Comparison of ENCODE assay signal across 11 mouse cellular contexts in the genomic region with DNA sequence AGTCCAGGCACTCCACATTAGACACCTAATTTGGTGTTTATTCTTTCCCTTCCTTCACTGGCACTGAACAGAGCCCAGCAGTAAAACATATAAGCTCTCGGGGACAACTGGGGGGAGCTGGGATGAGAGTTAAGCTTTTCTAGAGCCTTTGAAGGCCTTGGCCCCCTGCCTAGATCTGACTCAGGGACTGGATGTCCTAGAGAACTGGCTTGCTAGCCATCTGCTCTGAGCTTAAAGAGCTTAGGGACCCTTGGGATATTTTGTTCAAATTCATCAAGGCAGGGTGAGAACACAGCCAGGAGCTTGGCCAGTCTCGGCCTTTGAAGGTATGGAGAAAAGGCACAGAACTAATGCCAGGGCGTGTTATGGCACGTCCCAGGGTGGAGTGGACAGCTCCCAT. TPM values are rescaled to one million over a fixed set of nuclear protein-coding genes. Genes with fewer than 3 reads are reported as not detected.
DNase-seq lines count a peak whose midpoint lies in the region.
"Had no signal": no experiment of that assay in that cellular context is flagged by ENCODE, and none has a peak within 500 bp of the region (broad histone marks: within the 10 kb centered on the region; RNA-seq: fewer than 3 reads in every experiment).

No protein-coding gene starts in this region.

- DNase-seq in left cerebral cortex, postnatal 4 days = peak; percentile 33
- DNase-seq in left cerebral cortex, adult 9 months (ENCODE audit: low spot score in 2 of 2) = no peak
- peak; percentile 29 for DNase-seq in adipocyte (ENCODE audit: low spot score)
- peak; percentile 67 for DNase-seq in adrenal gland, postnatal 25 days
- DNase-seq in gastrocnemius, postnatal 4 days (ENCODE audit: low spot score in 2 of 2) = peak; percentile 18 to 56
- no peak for DNase-seq in left cerebral cortex, adult 11 months (ENCODE audit: low spot score)
- DNase-seq in spleen, postnatal 10 days (ENCODE audit: low spot score in 2 of 2) = no peak
- no peak for DNase-seq in layer of hippocampus, adult 9-11 months
- DNase-seq: cerebellum, adult 9-11 months; kidney, adult 18-20 months; liver, embryonic 13.5 days had no signal

- intact Hi-C loops in left cerebral cortex, postnatal 4 days (cut with DNase I) = no loop called here

RNA-seq across cellular contexts. Expression of a gene that starts 6.6 kb away (rescaled TPM):
- total RNA-seq in left cerebral cortex, postnatal 4 days (2021) = 1 to 10 TPM; 1.0 to 1.1 TPM
- total RNA-seq in adrenal gland, postnatal 25 days (2021) = 1.3 and 1.5 TPM in 2 replicates
- 1 to 10 TPM; 4.0 to 4.1 TPM for total RNA-seq in gastrocnemius, postnatal 4 days (2021)

RNA-seq across cellular contexts. Expression of a gene that starts 25.7 kb away (rescaled TPM):
- 100 to 1,000 TPM; 816 to 965 TPM for total RNA-seq in left cerebral cortex, postnatal 4 days (2021)
- total RNA-seq in adrenal gland, postnatal 25 days (2021) = 756 and 803 TPM in 2 replicates
- 1,000 to 10,000 TPM; 1,319 to 1,445 TPM for total RNA-seq in gastrocnemius, postnatal 4 days (2021)

RNA-seq across cellular contexts. Expression of a gene that starts 44.3 kb away (rescaled TPM):
- total RNA-seq in left cerebral cortex, postnatal 4 days (2021) = 10 to 100 TPM; 19.1 to 23.7 TPM
- total RNA-seq in adrenal gland, postnatal 25 days (2021) = 57.5 and 116 TPM in 2 replicates
- total RNA-seq in gastrocnemius, postnatal 4 days (2021) = 10 to 100 TPM; 38.8 to 42.2 TPM

Comparison
In these comparisons a context has a peak if more than half of its experiments do, and no peak if none do; other contexts are left out.
1. DNase-seq: peak in left cerebral cortex, postnatal 4 days (single experiment), adipocyte (single experiment), adrenal gland, postnatal 25 days (single experiment) and gastrocnemius, postnatal 4 days (2 of 2); none in left cerebral cortex, adult 9 months (0 of 2), left cerebral cortex, adult 11 months (single experiment), spleen, postnatal 10 days (0 of 2) and layer of hippocampus, adult 9-11 months (single experiment).